Mouse (Mus musculus) liver, adult 2 months (tissue): ENCODE results near the gene Zbtb34. TPM values are rescaled to one million over a fixed set of nuclear protein-coding genes. Genes with fewer than 3 reads are reported as not detected.

ENCODE experiments used
- DNase-seq: peaks from one replicate; pipeline ENCODE4 v3.0.0-alpha.2; 2011; ENCODE audit warnings: low read depth, low spot score; ENCODE audit errors: extremely low read depth
- H3K27ac ChIP-seq: fragments of 200-500 bp; replicated peaks from 2 replicates; pipeline ENCODE4 v1.5.1; 2012; ENCODE audit warnings: low read depth, mild to moderate bottlenecking, control low read depth, inconsistent platforms, low read length; ENCODE audit not compliant: insufficient read depth
- H3K27me3 ChIP-seq: fragments of 200-500 bp; 2 replicates; pipeline ENCODE4 v1.6.1; 2012; ENCODE audit warnings: mild to moderate bottlenecking, moderate library complexity, low read length, inconsistent platforms; ENCODE audit not compliant: control insufficient read depth, insufficient read depth
- H3K36me3 ChIP-seq: fragments of 200-500 bp; 2 replicates; pipeline ENCODE4 v1.6.1; 2012; ENCODE audit warnings: low read length, inconsistent platforms; ENCODE audit not compliant: control insufficient read depth, insufficient read depth
- H3K4me1 ChIP-seq: fragments of 200-500 bp; 2 replicates; pipeline ENCODE4 v1.6.1; 2011; ENCODE audit warnings: low read length; ENCODE audit not compliant: control insufficient read depth, insufficient read depth
- H3K4me3 ChIP-seq: fragments of 200-500 bp; 2 replicates; pipeline ENCODE4 v1.5.1; 2011; ENCODE audit warnings: low read depth, mild to moderate bottlenecking, control low read depth, low read length, moderate library complexity; ENCODE audit not compliant: insufficient read depth
- H3K79me2 ChIP-seq: fragments of 200-500 bp; 2 replicates; pipeline ENCODE4 v1.6.1; 2012; ENCODE audit warnings: inconsistent platforms, mild to moderate bottlenecking, low read length, moderate library complexity; ENCODE audit not compliant: control insufficient read depth, insufficient read depth
- H3K9ac ChIP-seq: fragments of 200-500 bp; 2 replicates; pipeline ENCODE4 v1.6.1; 2012; ENCODE audit warnings: low read depth, mild to moderate bottlenecking, control low read depth, inconsistent platforms, low read length
- CTCF ChIP-seq: fragments of 200-500 bp; IDR thresholded peaks from 2 replicates; pipeline ENCODE4 v1.5.1; 2011; ENCODE audit warnings: low read depth, low read length, control low read depth
- POLR2A ChIP-seq: fragments of 200-500 bp; IDR thresholded peaks from 2 replicates; pipeline ENCODE4 v1.6.1; 2011; ENCODE audit warnings: low read length, control low read depth; ENCODE audit not compliant: insufficient read depth; ENCODE audit errors: extremely low read depth
- WGBS: fragments of 180-500 bp; shearing (Covaris S2); methylation state at CpG from one replicate; pipeline ENCODE4 v1.1.7; 2018; 5-methylcytosine and 5-hydroxymethylcytosine counted together
- polyA plus RNA-seq: library from polyadenylated mRNA; depleted of rRNA; stranded (reverse); fragments of >200 nt; gene quantifications from 2 replicates; pipeline ENCODE4 v1.2.3, GENCODE M21; 2012; rRNA removed
- total RNA-seq: library from RNA; depleted of rRNA; stranded (reverse); fragments of >200 nt; gene quantifications from 2 replicates; pipeline ENCODE4 v1.2.3, GENCODE M21; 2014; rRNA removed

Gene Zbtb34
- total and polyA plus RNA-seq, 2 experiments = 1.9 to 2.5 TPM

DNA sequence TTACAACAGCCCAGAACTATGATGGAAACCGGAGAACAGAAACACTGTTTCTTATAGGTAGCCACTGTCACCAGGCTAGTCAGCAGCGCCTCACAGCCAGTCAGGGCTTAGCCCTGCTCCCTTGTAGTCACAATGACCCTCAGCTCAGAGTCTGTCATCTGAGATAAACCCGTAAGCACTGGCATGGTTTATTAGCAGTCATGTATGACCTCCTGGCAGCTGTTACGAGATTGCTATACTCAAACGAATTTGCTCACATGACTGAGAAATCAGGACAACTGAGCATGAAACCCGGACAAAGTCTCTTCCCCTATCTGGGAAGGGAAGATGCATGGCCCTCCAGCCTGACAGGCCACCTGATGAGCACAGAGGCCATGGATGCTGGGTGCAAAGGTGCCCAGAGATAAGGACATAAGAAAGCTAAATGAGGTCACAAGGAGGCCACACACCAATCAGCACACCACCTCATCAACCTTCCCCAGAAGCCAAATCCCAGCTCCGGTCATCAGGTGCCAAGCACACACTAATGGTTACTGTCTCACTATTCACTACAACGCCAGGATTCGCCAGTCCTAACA lies 69.9 kb downstream of the Zbtb34 start:
- WGBS = 47% methylated on average over 9 of the region's 9 CpGs
- Histone ChIP-seq H3K36me3 (no peaks in the 10 kb centered on the region), H3K79me2 (peaks cover 8% of the 10 kb centered on the region; the same call in 1 of the 2 replicates), H3K27ac (peak overlapping the region; percentile 36), H3K4me1 (peaks cover 41% of the 10 kb centered on the region), H3K9ac (no peak overlapping the region), H3K4me3 (no peak overlapping the region), H3K27me3 (no peaks in the 10 kb centered on the region)
- DNase-seq = peak; percentile 89
- TF ChIP-seq CTCF = no peak
- TF ChIP-seq POLR2A = no peak

DNA sequence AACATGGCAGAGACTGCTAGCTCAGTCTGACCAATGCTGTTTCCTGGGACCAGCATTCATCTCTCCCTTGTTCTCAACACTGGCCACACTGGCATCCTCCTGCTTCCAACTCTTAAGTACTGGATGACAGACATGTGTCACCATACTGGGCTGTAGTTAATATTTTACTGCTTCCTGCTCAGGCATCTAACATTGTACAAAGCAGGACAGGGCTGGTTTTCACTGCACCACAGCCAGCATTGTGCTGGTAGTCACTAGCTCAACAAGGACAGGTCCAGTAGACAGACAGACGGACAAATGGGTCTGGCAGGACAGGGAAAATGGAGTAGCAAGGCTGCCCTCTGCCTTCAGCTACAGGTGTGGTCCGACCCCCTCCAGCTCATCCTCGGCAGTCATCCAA lies 70.6 kb downstream of the Zbtb34 start:
- Histone ChIP-seq H3K9ac (no peak overlapping the region), H3K79me2 (peaks cover 8% of the 10 kb centered on the region; the same call in 1 of the 2 replicates), H3K27me3 (no peaks in the 10 kb centered on the region), H3K4me1 (peaks cover 35% of the 10 kb centered on the region), H3K4me3 (no peak overlapping the region), H3K36me3 (no peaks in the 10 kb centered on the region), H3K27ac (peak overlapping the region; percentile 36; the same call in 1 of the 2 replicates)
- 49% methylated on average over 3 of the region's 3 CpGs for WGBS
- peak; percentile 74 for DNase-seq
- no peak for TF ChIP-seq POLR2A

DNA sequence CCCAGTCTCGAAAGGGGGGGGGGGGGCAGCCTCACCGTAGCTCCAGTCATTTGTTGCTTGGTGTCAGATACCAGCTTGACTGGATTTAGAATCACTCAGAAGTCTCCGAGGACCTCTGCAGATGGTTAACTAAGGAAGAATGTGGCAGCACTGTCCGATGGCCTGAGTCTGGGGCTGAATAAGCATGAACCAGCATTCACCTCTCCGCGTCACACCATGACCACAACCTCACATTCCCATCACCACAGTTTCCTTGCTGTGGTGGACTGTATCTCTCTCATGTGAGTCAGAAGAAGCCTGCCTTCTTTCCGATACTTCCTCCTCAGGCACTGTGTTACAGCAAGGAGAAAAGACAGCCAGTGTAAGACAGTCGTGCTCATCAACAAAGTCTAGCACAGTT lies 71.9 kb downstream of the Zbtb34 start:
- TF ChIP-seq CTCF = no peak
- TF ChIP-seq POLR2A = no peak
- Histone ChIP-seq H3K27me3 (no peaks in the 10 kb centered on the region), H3K9ac (no peak overlapping the region), H3K27ac (no peak overlapping the region), H3K4me1 (peaks cover 24% of the 10 kb centered on the region), H3K36me3 (no peaks in the 10 kb centered on the region), H3K79me2 (peaks cover 8% of the 10 kb centered on the region; the same call in 1 of the 2 replicates), H3K4me3 (no peak overlapping the region)
- 92% methylated on average over 8 of the region's 8 CpGs for WGBS
- no peak for DNase-seq

GRCm38 (mm10) chr2:33357250-33357838 lies 73.8 kb downstream of the Zbtb34 start:
- DNase-seq = no peak
- H3K4me3 ChIP-seq = no peak overlapping the region
- no peak overlapping the region for H3K9ac ChIP-seq
- TF ChIP-seq POLR2A = no peak
- no peak for TF ChIP-seq CTCF
- no peaks in the 10 kb centered on the region for H3K36me3 ChIP-seq
- H3K27me3 ChIP-seq = no peaks in the 10 kb centered on the region
- H3K4me1 ChIP-seq = peaks cover 16% of the 10 kb centered on the region
- 93% methylated on average over 7 of the region's 7 CpGs for WGBS
- H3K79me2 ChIP-seq = peaks cover 12% of the 10 kb centered on the region; the same call in 1 of the 2 replicates
- H3K27ac ChIP-seq = no peak overlapping the region

Other genes starting within 250 kb of the Zbtb34 start
- 11.3 and 15.4 TPM in 2 replicates for gene Angptl2, start 215.3 kb downstream of the Zbtb34 start, total RNA-seq
- 16.4 and 17.0 TPM in 2 replicates for gene Angptl2, start 215.3 kb downstream of the Zbtb34 start, polyA plus RNA-seq
- gene Ralgps1, start 59.8 kb downstream of the Zbtb34 start, total RNA-seq = 2.6 and 3.6 TPM in 2 replicates
- 2.7 and 3.3 TPM in 2 replicates for gene Ralgps1, start 59.8 kb downstream of the Zbtb34 start, polyA plus RNA-seq
- gene Zbtb43, start 37.2 kb upstream of the Zbtb34 start, total RNA-seq = 19.6 and 21.6 TPM in 2 replicates
- 8.5 and 9.0 TPM in 2 replicates for gene Zbtb43, start 37.2 kb upstream of the Zbtb34 start, polyA plus RNA-seq
- not detected in 2 replicates for gene Lmx1b, start 209.2 kb upstream of the Zbtb34 start, total RNA-seq
- gene Lmx1b, start 209.2 kb upstream of the Zbtb34 start, polyA plus RNA-seq = not detected in 2 replicates